Mouse (Mus musculus) MEL (cell line): ENCODE measurements at regions not wholly inside any gene's neighbourhood (a gene's known extent, or its start where the extent isn't known, plus 50 kb on each side); places are given as distances from the start of the nearest gene placed in this dataset.

ENCODE experiments used
- DNase-seq: peaks from one replicate; pipeline ENCODE4 v3.0.0; 2011; ENCODE audit warnings: low read depth, low spot score
- H3K27ac ChIP-seq: 2 replicates; pipeline ENCODE4 v1.5.1; 2012; ENCODE audit warnings: low read depth, mild to moderate bottlenecking, control low read depth, low read length, moderate library complexity; ENCODE audit not compliant: control insufficient read depth
- H3K27me3 ChIP-seq, 2 experiments: fragments of 150-350 bp in 1 of 2; sonication (generic) in 1 of 2; 2 replicates each; pipeline ENCODE4 v1.6.1; 2012; ENCODE audit warnings: low read length in 2 of 2, mild to moderate bottlenecking in 2 of 2, improper control_type of control experiment in 1 of 2, moderate library complexity in 1 of 2; ENCODE audit not compliant: insufficient read depth in 2 of 2, control insufficient read depth in 1 of 2
- H3K36me3 ChIP-seq, 2 experiments: 2 replicates each; pipeline ENCODE4 v1.6.1; 2012 to 2014; ENCODE audit warnings: low read length in 2 of 2, improper control_type of control experiment in 1 of 2, inconsistent platforms in 1 of 2, mild to moderate bottlenecking in 1 of 2; ENCODE audit not compliant: insufficient read depth in 2 of 2, control insufficient read depth in 1 of 2
- H3K4me1 ChIP-seq, 2 experiments: fragments of 150-350 bp in 1 of 2; sonication (generic) in 1 of 2; 2 replicates each; pipeline ENCODE4 v1.6.1; 2012; ENCODE audit warnings: low read length in 2 of 2, improper control_type of control experiment in 1 of 2, mild to moderate bottlenecking in 1 of 2; ENCODE audit not compliant: insufficient read depth in 2 of 2, control insufficient read depth in 1 of 2
- H3K4me3 ChIP-seq, 2 experiments: fragments of 150-350 bp in 1 of 2; sonication (generic) in 1 of 2; 2 replicates each; pipeline ENCODE4 v1.5.1; 2012; ENCODE audit warnings: low read depth in 2 of 2, low read length in 2 of 2, mild to moderate bottlenecking in 2 of 2, moderate library complexity in 2 of 2, control low read depth in 1 of 2, improper control_type of control experiment in 1 of 2; ENCODE audit not compliant: control insufficient read depth in 1 of 2, insufficient read depth in 1 of 2
- H3K79me2 ChIP-seq: 2 replicates; pipeline ENCODE4 v1.6.1; 2012; ENCODE audit warnings: mild to moderate bottlenecking, low read length, moderate library complexity; ENCODE audit not compliant: control insufficient read depth, poor library complexity, insufficient read depth
- H3K9ac ChIP-seq: 2 replicates; pipeline ENCODE4 v1.6.1; 2012; ENCODE audit warnings: low read depth, mild to moderate bottlenecking, control low read depth, low read length, moderate library complexity; ENCODE audit not compliant: control insufficient read depth, poor library complexity, severe bottlenecking
- H3K9me3 ChIP-seq: fragments of 150-350 bp; sonication (generic); replicated peaks from 2 replicates; pipeline ENCODE4 v1.6.1; 2012; ENCODE audit warnings: mild to moderate bottlenecking, low read length, improper control_type of control experiment, moderate library complexity; ENCODE audit not compliant: insufficient read depth
- CHD1 ChIP-seq: IDR thresholded peaks from 2 replicates; pipeline ENCODE4 v1.6.1; 2012; ENCODE audit warnings: low read depth, mild to moderate bottlenecking, inconsistent platforms, low read length, improper control_type of control experiment
- CTCF ChIP-seq, 3 experiments: IDR thresholded peaks in 2 of 3; conservative IDR thresholded peaks in 1 of 3; 2 replicates each; pipeline ENCODE4 v1.5.1; 2011 to 2012; ENCODE audit warnings: low read length in 3 of 3, low read depth in 2 of 3, mild to moderate bottlenecking in 2 of 3, improper control_type of control experiment in 1 of 3, inconsistent platforms in 1 of 3, mixed read lengths in 1 of 3, moderate library complexity in 1 of 3; ENCODE audit not compliant: control insufficient read depth in 1 of 3, insufficient read depth in 1 of 3, poor library complexity in 1 of 3, severe bottlenecking in 1 of 3
- E2F4 ChIP-seq: IDR thresholded peaks from 2 replicates; pipeline ENCODE4 v1.6.1; 2011; ENCODE audit warnings: low read depth, low read length, improper control_type of control experiment, borderline replicate concordance
- EP300 ChIP-seq, 2 experiments: IDR thresholded peaks; 2 replicates each; pipeline ENCODE4 v1.6.1; 2011; ENCODE audit warnings: improper control_type of control experiment in 2 of 2, low read length in 2 of 2, low read depth in 1 of 2, mild to moderate bottlenecking in 1 of 2
- MAFK ChIP-seq: IDR thresholded peaks from 2 replicates; pipeline ENCODE4 v1.6.1; 2011; ENCODE audit warnings: low read depth, mild to moderate bottlenecking, low read length, improper control_type of control experiment, borderline replicate concordance
- MEF2A ChIP-seq: IDR thresholded peaks from 2 replicates; pipeline ENCODE4 v1.6.1; 2014; ENCODE audit warnings: low read depth, mild to moderate bottlenecking, inconsistent platforms, low read length, improper control_type of control experiment; ENCODE audit not compliant: poor library complexity, insufficient replicate concordance, severe bottlenecking; ENCODE audit errors: extremely low read depth
- MYC ChIP-seq: IDR thresholded peaks from 2 replicates; pipeline ENCODE4 v1.6.1; 2011; ENCODE audit warnings: low read depth, mild to moderate bottlenecking, low read length, improper control_type of control experiment, moderate library complexity
- SIN3A ChIP-seq: IDR thresholded peaks from 2 replicates; pipeline ENCODE4 v1.6.1; 2012; ENCODE audit warnings: low read length, improper control_type of control experiment, inconsistent platforms
- TBP ChIP-seq: IDR thresholded peaks from 2 replicates; pipeline ENCODE4 v1.8.0; 2011; ENCODE audit warnings: low read depth, low read length, improper control_type of control experiment

GRCm38 (mm10) chr8:30838056-30838455 is 2590.5 kb upstream of the 5930422O12Rik start:
- no peaks in the 10 kb centered on the region for H3K9me3 ChIP-seq

GRCm38 (mm10) chr8:30840064-30840463 is 2588.4 kb upstream of the 5930422O12Rik start:
- Histone ChIP-seq H3K4me1 (no peaks in the 10 kb centered on the region), H3K36me3 (no peaks in the 10 kb centered on the region), H3K27me3 (no peaks in the 10 kb centered on the region), H3K27ac (no peak overlapping the region), H3K4me3 (no peak overlapping the region), H3K79me2 (no peaks in the 10 kb centered on the region), H3K9me3 (no peaks in the 10 kb centered on the region), H3K9ac (no peak overlapping the region)
- peak; percentile 7 for DNase-seq
- TF ChIP-seq MYC, result no peak
- no peak for TF ChIP-seq EP300 (IDR thresholded peaks at IDR 0.05; ENCODE audit: low read depth in 1 of 2, low read length in 2 of 2)
- peak; percentile 22 to 40 (median 29); a peak in 5 of 6 replicates for TF ChIP-seq CTCF (IDR thresholded peaks at IDR 0.05 in 2 of 3, conservative IDR thresholded peaks at IDR 0.05 in 1 of 3; ENCODE audit: control insufficient read depth in 1 of 3, insufficient read depth in 1 of 3, low read depth in 2 of 3, low read length in 3 of 3, poor library complexity in 1 of 3, severe bottlenecking in 1 of 3)

More at GRCm38 (mm10) chr8:30838056-30838455, 2590.5 kb upstream of the 5930422O12Rik start:
- H3K79me2 ChIP-seq, result no peaks in the 10 kb centered on the region
- no peak for DNase-seq
- TF ChIP-seq E2F4, result no peak
- no peak for TF ChIP-seq MAFK
- H3K4me1 ChIP-seq, result no peaks in the 10 kb centered on the region
- H3K36me3 ChIP-seq, result no peaks in the 10 kb centered on the region
- H3K9ac ChIP-seq, result no peak overlapping the region
- no peaks in the 10 kb centered on the region for H3K27me3 ChIP-seq
- H3K27ac ChIP-seq, result no peak overlapping the region
- H3K4me3 ChIP-seq, result no peak overlapping the region

- Histone ChIP-seq H3K27ac (no peak overlapping the region), H3K4me1 (no peaks in the 10 kb centered on the region), H3K9ac (no peak overlapping the region), H3K36me3 (no peaks in the 10 kb centered on the region), H3K4me3 (no peak overlapping the region), H3K9me3 (no peaks in the 10 kb centered on the region), H3K79me2 (no peaks in the 10 kb centered on the region), H3K27me3 (no peaks in the 10 kb centered on the region)
- no peak for TF ChIP-seq SIN3A
- no peak for DNase-seq
These were observed 2565.5 kb upstream of the 5930422O12Rik start for GRCm38 (mm10) chr8:30863017-30863416.

GRCm38 (mm10) chr8:30906044-30906695 is 2522.3 kb upstream of the 5930422O12Rik start:
- TF ChIP-seq CHD1 (no peak), TBP (no peak), MEF2A (no peak)
- TF ChIP-seq, all 39 proteins: peak for 0
- H3K36me3 ChIP-seq, result no peaks in the 10 kb centered on the region
- H3K4me3 ChIP-seq, result no peak overlapping the region
- H3K79me2 ChIP-seq, result no peaks in the 10 kb centered on the region
- H3K9ac ChIP-seq, result no peak overlapping the region
- no peaks in the 10 kb centered on the region for H3K4me1 ChIP-seq
- H3K27me3 ChIP-seq, result no peaks in the 10 kb centered on the region
- no peaks in the 10 kb centered on the region for H3K9me3 ChIP-seq
- H3K27ac ChIP-seq, result no peak overlapping the region
- no peak for DNase-seq
